Mouse (Mus musculus): ENCODE data around the gene Gm21830. TPM values are rescaled to one million over a fixed set of nuclear protein-coding genes. Genes with fewer than 3 reads are reported as not detected.

Gm21830 gene
- polyA plus RNA-seq, 1 experiment from 2014 or later, result not detected

- ATAC-seq (ENCODE audit: low FRiP score, low read depth), result no peak
- WGBS, result 18% methylated on average over 6 of the region's 6 CpGs
- no peaks in the 10 kb centered on the region for H3K27me3 ChIP-seq (replicated peaks)
- no peak overlapping the region for H3K4me2 ChIP-seq (replicated peaks)
- no peaks in the 10 kb centered on the region for H3K36me3 ChIP-seq
- no peak overlapping the region for H3K9ac ChIP-seq
- no peaks in the 10 kb centered on the region for H3K9me3 ChIP-seq
- no peak overlapping the region for H3K4me3 ChIP-seq
- no peak overlapping the region for H3K27ac ChIP-seq
- no peaks in the 10 kb centered on the region for H3K4me1 ChIP-seq
These were observed 64.2 kb downstream of the Gm21830 start for GRCm38 (mm10) chr2:67477753-67478152.

GRCm38 (mm10) chr2:67481051-67481450, 67.5 kb downstream of the Gm21830 start:
- ATAC-seq (ENCODE audit: low FRiP score, low read depth), result no peak
- WGBS, result 71% methylated on average over 3 of the region's 3 CpGs
- Histone ChIP-seq H3K9me3 (no peaks in the 10 kb centered on the region), H3K27ac (no peak overlapping the region), H3K4me2 (replicated peaks) (no peak overlapping the region), H3K9ac (no peak overlapping the region), H3K36me3 (no peaks in the 10 kb centered on the region), H3K4me3 (no peak overlapping the region), H3K4me1 (no peaks in the 10 kb centered on the region), H3K27me3 (replicated peaks) (no peaks in the 10 kb centered on the region)

Other genes with a start within 250 kb of the Gm21830 start
- not detected in 2 replicates for gene Gm26727, start 19.5 kb downstream of the Gm21830 start, polyA plus RNA-seq (2016; fragmentation: Nextera tagmentation; extraction: Ambion mirVana)
- not detected in 2 replicates for gene Xirp2, start 32.3 kb downstream of the Gm21830 start, polyA plus RNA-seq (2016; fragmentation: Nextera tagmentation; extraction: Ambion mirVana)
- gene B3galt1, start 152.1 kb downstream of the Gm21830 start, polyA plus RNA-seq (2016; fragmentation: Nextera tagmentation; extraction: Ambion mirVana), result 34.1 and 34.6 TPM in 2 replicates

All from neural tube, embryonic 12.5 days (tissue).